Mouse (Mus musculus) liver, postnatal 0 days (tissue): ENCODE results near the gene Cbx1.

Experiments used
- CTCF ChIP-seq: sonication (generic); IDR thresholded peaks from 2 replicates; pipeline ENCODE4 v1.5.1; 2016; ENCODE audit warnings: antibody characterized with exemption, low read depth
- EP300 ChIP-seq: IDR thresholded peaks from 2 replicates; pipeline ENCODE4 v1.6.1; 2016; ENCODE audit warnings: antibody characterized with exemption, low read depth, mild to moderate bottlenecking

DNA sequence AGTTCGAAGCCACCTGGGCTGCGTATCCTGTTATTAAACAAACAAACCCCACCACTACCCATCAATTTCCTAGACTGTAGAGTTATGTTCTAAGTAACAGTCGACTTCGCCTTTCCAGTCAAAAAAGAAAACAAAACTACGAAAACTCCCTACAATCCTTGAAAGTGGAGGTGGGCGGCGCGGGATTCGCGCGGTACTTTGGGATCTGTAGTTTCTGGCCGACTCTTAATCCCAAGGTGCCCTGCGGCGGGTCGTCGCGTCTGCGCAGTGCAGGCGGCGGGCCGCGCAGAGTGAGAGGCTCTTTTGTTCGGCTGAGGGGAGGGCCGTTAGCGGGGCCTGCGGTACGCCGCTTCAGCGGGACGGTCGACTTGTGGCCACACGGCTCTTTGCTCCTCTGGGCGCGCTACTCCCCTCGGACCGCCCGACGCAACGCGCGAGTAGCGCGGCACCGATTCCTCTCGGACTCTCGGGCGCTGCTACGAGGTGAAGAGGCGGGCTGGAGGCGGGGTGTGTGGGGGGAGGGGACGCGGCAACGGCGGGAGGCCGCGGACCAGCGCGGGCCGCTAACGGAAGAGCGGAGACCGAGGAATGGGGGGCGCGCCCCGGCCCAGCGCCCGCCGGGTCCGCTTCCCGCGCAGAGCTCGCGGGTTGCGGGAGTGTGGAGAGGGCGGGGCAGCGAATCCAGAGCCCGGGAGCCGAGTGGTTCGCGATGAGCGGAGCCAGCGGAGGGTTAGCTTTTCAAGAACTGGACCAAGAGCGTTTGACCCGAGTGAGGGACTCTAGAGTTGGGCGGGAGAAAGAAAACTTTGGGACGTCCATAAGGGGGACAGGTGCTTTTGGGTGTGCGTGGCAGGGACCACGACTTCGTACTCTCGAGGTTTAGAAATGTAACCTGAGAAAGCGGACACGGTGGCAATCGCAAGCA lies at the start of gene Cbx1:
- TF ChIP-seq CTCF = no peak
- no peak for TF ChIP-seq EP300
